Mouse (Mus musculus): ENCODE data around the gene Gnptab.
A peak's percentile ranks its signal among the peaks of the same experiment; 100 is the strongest.
"Not testable (repeated sequence)": the region's sequence is repeated elsewhere in the genome, so short reads cannot be mapped to it uniquely, and the experiment has no call there.

Gnptab gene

GRCm38 (mm10) chr10:88379013-88379885, at the start of gene Gnptab, which contains the start of gene Dram1:
TSS of gene Gnptab (plus strand) at chr10:88379132.
TSS of gene Dram1 (minus strand) at chr10:88379080.
- DNase-seq: peak; percentile 89

DNA sequence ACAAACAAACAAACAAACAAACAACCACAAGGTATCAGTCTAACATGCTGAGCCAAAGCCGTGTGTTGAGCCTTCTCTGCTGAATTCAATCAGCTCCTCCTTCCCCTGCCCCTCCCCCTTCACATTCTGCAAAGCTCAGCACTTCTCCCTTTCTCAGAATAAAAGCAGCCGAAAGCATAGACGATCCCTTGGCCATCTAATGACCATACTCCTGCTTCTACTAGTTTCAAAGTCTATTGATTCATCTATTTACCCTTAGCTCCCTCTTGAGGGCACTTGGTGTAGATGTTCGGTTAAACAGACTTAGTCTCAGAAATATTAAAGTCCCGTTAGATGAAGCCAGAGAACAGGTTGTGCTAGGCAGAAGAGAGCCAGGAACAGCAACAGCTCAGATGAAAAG, 48.2 kb upstream of the Gnptab start:
- DNase-seq: no peak

GRCm38 (mm10) chr10:88340660-88341059, 38.3 kb upstream of the Gnptab start:
- no peak for DNase-seq

GRCm38 (mm10) chr10:88341368-88341767, 37.6 kb upstream of the Gnptab start:
- no peak for DNase-seq

GRCm38 (mm10) chr10:88345899-88346401, 33.0 kb upstream of the Gnptab start:
- no peak for DNase-seq

- no peak for DNase-seq
Measured at GRCm38 (mm10) chr10:88346454-88347245, 32.3 kb upstream of the Gnptab start.

DNA sequence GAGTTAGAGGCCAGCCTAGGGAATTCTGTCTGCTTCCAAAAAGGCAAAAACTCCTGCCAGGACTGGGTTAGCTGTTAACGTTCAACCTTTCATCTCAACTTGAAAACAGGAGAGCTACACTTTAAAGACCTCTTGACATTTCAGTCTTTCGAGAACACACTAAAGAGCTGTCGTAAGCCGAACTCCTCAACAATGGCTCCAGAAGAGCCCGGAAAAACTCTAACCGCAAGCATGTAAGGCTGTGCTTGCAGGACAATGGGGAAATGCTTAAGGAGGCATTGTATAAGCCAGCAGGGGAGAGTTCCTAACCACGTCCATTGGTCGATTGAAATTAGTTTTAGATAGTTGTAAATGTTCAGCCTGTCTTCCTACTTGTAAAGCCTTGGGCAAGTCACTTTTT, 29.1 kb upstream of the Gnptab start:
- DNase-seq: no peak

GRCm38 (mm10) chr10:88350687-88351086, 28.2 kb upstream of the Gnptab start:
- no peak for DNase-seq

- no peak for DNase-seq
Measured at GRCm38 (mm10) chr10:88351411-88352103, 27.4 kb upstream of the Gnptab start.

- DNase-seq: no peak
Measured at GRCm38 (mm10) chr10:88352549-88352948, 26.4 kb upstream of the Gnptab start.

DNA sequence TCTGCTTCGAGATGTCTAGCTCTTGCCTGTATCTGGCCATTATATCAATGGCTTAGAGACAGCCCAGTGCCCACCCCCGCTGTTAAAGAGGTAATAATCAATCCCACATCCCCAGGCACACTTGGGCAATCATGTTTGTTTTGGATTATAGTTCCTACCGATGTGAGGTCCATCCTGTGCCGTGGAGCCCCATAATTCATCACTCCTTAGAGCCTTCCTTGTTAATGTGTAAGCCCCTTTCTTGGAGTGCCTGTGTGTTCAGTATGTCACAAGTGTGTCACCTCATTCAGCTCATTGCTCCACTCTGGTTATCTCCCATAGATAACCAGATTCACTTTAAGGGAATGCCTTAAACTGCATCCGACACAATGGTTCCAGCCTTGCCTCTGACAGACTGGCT, 24.3 kb upstream of the Gnptab start:
- DNase-seq: no peak

DNA sequence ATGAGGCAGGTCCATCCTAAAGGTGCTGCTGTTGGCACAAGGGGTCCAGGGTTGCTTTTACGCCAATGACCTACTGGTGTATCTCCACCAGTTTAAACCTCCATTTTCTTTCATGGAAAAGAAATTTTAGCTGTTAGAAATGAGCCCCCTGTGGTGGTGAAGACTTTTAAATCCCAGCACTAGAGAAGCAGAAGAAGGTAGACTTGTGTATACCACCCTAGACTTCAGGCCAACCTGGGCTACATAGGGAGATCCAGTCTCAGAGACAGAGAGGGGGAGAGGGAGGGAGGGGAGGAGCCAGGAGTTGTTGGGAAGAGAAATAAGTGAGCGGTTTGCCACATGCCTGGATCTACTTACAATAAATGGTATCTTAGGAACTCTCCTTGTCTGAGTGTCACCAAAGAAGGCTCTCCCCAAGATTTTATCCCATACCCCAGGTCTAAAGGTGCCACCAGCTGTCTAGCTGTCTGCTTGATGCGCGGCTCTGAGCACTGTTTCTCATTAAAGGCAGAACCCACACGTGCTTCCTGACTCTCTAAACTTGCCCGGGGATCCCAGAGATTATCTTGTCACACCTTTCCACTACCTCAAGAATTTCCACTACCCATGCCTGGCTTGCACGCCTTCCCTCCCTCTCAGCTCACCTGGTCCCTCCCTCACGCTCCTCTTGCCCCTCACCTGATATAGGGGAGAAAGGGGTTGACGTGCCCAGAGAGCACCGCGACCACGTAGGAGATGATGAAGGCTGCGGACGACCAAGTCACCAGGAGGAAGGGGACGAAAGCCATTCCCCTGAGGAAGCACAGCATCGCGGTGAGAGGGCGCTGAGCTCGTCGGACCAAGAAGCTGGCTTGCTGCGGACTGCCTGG, 22.6 kb upstream of the Gnptab start:
- no peak for DNase-seq

DNA sequence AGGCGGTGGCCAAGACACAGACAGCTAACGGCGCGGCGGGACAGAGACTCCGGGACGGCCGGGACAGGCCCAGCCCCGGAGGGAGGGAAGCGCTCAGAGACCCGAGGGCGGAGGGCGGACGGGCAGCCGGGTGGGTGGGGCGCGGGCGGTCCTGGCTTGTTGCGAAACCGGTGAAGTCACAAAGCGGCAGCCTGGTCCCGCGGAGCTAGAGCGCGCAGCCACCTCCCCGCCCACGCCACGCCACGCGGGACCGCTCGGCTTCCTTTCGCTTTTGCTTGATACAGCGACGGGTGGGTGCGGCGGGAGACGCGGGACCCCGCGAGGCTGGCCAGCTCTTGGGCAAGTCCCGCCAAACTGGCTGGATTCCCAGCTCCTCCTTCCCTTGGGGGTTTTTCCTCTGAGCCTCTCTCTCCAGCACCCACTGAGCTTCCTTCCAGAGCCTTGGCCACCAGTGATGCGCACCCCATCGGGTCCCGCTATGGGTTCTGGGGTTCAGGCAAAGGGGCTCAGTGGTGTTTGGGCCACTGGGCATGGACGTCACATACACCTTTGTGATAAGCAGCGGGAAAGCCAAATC, 21.9 kb upstream of the Gnptab start:
- DNase-seq: peak; percentile 83

DNA sequence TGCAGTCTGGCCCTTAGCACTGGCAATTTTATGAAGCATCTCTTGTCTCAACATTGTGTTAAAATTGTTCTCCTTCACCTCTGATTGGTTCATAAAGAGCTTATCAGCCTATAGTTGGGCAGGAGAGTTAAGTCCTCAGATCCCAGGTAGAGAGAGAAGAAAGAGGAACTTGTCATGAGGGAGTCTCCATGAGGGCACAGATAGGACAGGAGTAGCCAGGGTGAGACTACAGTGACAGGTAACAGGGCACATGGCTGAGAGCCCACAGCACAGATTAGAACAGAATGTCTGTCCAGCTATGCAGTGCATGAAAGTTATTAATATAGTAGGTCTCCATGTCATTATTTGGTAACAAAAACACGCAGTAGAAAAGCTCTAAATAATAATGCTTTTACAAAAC, 16.7 kb upstream of the Gnptab start:
- no peak for DNase-seq

DNA sequence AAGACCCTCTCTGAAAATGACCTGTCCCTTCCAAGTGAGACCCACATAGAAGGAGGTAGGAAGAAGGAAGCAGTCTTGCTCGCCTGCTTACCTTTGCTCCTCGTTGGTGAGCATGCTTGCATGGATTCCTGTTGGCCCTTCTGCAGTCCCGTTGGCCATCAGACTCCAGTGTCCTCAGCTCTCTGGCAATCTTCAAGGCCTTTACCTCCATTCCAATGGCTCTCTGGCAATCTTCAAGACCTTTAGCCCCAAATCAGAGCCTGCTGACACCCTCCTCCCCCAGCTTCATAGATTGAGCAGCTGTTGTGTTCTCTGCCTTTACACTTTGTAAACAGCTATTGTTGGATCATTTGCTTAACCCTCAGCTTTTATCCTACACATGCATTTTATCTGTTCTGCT, 14.7 kb upstream of the Gnptab start:
- DNase-seq: no peak

DNA sequence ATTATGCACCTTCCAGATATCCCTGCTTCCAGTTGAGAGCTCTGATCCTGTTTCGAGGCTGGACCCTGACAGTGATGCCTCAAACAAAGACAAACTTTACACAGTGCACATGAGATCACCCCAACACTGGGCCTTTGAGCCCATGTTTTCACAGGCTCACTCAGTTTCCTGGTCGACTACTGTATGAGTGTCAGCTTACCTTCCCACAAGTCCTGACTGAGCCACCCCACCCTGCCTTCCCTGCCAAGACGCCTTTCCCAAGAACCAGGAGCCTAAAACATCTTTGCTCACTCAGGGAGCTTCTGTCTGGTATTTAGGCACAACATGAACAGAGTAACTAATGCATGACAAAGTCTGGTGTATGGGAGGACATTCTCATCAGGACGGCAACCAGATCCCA, 9.7 kb upstream of the Gnptab start:
- no peak for DNase-seq

DNA sequence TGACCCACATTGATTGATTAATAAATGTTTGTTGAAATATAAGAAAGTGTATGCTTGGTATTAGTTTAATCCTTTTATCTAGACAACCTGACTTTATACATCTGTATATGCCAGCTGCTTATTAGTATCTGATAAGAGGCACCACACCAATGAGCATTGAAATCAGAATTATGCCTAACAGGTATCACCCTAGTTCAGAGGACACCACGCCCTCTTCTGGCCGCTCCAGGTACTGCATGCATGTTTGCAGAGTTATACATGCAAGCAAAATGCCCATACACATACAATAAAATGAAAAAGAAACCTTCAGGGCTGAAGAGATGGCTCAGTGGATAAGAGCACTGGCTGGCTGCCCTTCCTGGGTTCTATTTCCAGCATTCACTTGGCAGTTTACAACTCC, 7.1 kb upstream of the Gnptab start:
- peak; percentile 51 for DNase-seq

DNA sequence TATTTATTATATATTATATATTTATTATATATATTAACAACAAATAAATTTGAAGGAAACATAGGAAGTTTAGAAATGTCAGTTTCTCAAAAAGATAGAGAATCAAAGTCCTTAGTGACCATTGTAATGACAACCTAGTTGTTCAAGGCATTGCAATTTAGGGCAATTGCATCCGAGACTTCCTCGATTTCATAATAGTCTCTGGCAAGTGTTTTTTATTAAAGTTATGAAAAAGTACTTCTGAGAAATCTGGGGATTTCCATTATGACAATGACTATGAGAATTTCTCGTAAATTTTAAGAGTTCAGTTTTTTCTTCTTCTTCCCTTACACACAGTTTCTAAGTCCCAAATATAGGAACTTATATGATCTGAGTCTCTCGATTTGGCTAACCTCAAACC, 6.5 kb upstream of the Gnptab start:
- DNase-seq: no peak

GRCm38 (mm10) chr10:88372945-88373344, 6.0 kb upstream of the Gnptab start:
- DNase-seq: not testable (repeated sequence)

DNA sequence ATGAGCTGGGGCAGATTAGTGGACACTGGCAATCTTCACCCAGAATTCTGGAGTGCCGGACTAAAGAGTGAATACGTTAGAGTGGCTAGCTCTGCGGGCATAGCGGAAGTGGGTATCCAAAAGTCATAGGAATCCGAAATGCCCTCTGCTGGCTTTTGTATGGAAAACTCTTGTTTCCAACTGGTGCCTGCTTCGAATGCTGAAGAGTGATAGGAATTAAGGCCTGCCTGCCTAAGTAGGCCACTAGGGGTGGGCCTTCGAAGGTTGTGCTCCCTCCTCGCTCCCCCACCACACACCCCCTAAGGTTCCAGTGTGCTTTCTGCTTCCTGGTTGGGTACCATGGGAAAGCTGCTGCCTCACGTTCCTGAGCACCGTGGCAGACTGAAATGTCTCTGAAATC, 3.9 kb upstream of the Gnptab start:
- DNase-seq: no peak

GRCm38 (mm10) chr10:88376770-88377169, 2.2 kb upstream of the Gnptab start:
- peak; percentile 93 for DNase-seq

DNA sequence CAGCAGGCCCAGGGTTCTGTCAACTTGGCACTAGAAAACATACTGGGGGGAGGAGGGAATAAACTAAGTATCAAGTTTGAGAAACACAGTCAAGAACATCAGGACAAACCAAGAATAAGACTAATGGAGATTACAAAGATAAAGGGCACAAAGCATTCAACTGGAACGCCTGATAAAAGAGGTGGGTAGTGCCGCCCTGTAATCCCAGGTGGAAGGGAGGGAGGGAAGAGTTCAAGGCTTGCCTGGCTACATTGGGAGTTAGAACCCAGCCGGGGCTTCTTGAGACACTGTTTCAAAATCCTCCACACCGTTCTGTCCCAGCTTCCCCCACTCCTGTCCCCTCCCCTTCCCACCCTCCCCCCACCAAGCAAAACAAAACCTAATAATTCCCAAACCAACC, 1.3 kb upstream of the Gnptab start:
- no peak for DNase-seq

All from lung, postnatal 14 days (tissue).